Comparison of ENCODE assay signal across 9 mouse cellular contexts in genomic region chr7:34594501-34595306, GRCm38 (mm10).
DNase-seq lines count a peak whose midpoint lies in the region; ATAC-seq and TF ChIP-seq lines count a peak whose summit lies in the region.
"Had no signal": no experiment of that assay in that cellular context is flagged by ENCODE, and none has a peak within 500 bp of the region (broad histone marks: within the 10 kb centered on the region; RNA-seq: fewer than 3 reads in every experiment).

No protein-coding gene starts in this region.

- TF ChIP-seq CTCF in lung, adult 2 months (IDR thresholded peaks at IDR 0.05; ENCODE audit: insufficient read depth, low read length) = no peak
- TF ChIP-seq CTCF in olfactory bulb, adult 2 months (IDR thresholded peaks at IDR 0.05; ENCODE audit: insufficient read depth, low read depth, low read length) = no peak

- WGBS in embryonic facial prominence, embryonic 10.5 days = 20% methylated on average over 18 of the region's 18 CpGs
- 23% methylated on average over 18 of the region's 18 CpGs for WGBS in heart, embryonic 10.5 days
- WGBS in lung, adult 2 months = 27% methylated on average over 18 of the region's 18 CpGs
- WGBS in olfactory bulb, adult 2 months = 26% methylated on average over 18 of the region's 18 CpGs

- peak overlapping the region; percentile 83 for H3K27ac ChIP-seq in embryonic facial prominence, embryonic 10.5 days (replicated peaks)
- peak overlapping the region; percentile 82 for H3K27ac ChIP-seq in heart, embryonic 10.5 days
- H3K27ac ChIP-seq in olfactory bulb, adult 2 months (ENCODE audit: insufficient read depth, low read depth, low read length) = no peak overlapping the region
- H3K27ac ChIP-seq: liver, embryonic 14.5 days had no signal

- H3K9me3 ChIP-seq in embryonic facial prominence, embryonic 10.5 days = peaks cover 4% of the 10 kb centered on the region; the same call in 1 of the 2 replicates
- no peaks in the 10 kb centered on the region for H3K9me3 ChIP-seq in heart, embryonic 10.5 days

- no peaks in the 10 kb centered on the region for H3K27me3 ChIP-seq in embryonic facial prominence, embryonic 10.5 days (replicated peaks; ENCODE audit: low read depth, poor library complexity, severe bottlenecking)
- no peaks in the 10 kb centered on the region for H3K27me3 ChIP-seq in heart, embryonic 10.5 days (ENCODE audit: insufficient read depth, poor library complexity, severe bottlenecking)

- DNase-seq in frontal cortex, postnatal 10 days (ENCODE audit: low spot score in 2 of 2) = peak; percentile 35 to 47
- DNase-seq in embryonic facial prominence, embryonic 10.5 days (ENCODE audit: low spot score) = peak; percentile 82
- no peak for DNase-seq in heart, embryonic 10.5 days (ENCODE audit: low spot score)
- peak; percentile 57 for DNase-seq in kidney, adult 18-20 months
- DNase-seq in lung, adult 2 months = no peak
- no peak for DNase-seq in spleen, postnatal 4 days (ENCODE audit: low spot score in 2 of 2)

- ATAC-seq in frontal cortex, adult (ENCODE audit: low TSS enrichment) = no peak

- TF ChIP-seq POLR2A in lung, adult 2 months (IDR thresholded peaks at IDR 0.05; ENCODE audit: borderline replicate concordance, extremely low read depth, low read depth, low read length) = no peak
- TF ChIP-seq POLR2A in olfactory bulb, adult 2 months (IDR thresholded peaks at IDR 0.05; ENCODE audit: insufficient read depth, low read depth, low read length) = no peak

- H3K4me1 ChIP-seq in embryonic facial prominence, embryonic 10.5 days = peaks cover 46% of the 10 kb centered on the region
- H3K4me1 ChIP-seq in heart, embryonic 10.5 days = 0 out of 2 replicates have a peak, but pooled peaks cover 10% of the 10 kb centered on the region
- no peaks in the 10 kb centered on the region for H3K4me1 ChIP-seq in lung, adult 2 months (ENCODE audit: control insufficient read depth, insufficient read depth, low read length)
- H3K4me1 ChIP-seq in olfactory bulb, adult 2 months (ENCODE audit: control insufficient read depth, insufficient read depth, low read length) = peaks cover 5% of the 10 kb centered on the region

- no peaks in the 10 kb centered on the region for H3K36me3 ChIP-seq in embryonic facial prominence, embryonic 10.5 days (replicated peaks)
- H3K36me3 ChIP-seq in heart, embryonic 10.5 days = no peaks in the 10 kb centered on the region

- H3K4me3 ChIP-seq in embryonic facial prominence, embryonic 10.5 days = peak overlapping the region; percentile 44
- H3K4me3 ChIP-seq in heart, embryonic 10.5 days = peak overlapping the region; percentile 49
- H3K4me3 ChIP-seq in lung, adult 2 months (replicated peaks; ENCODE audit: extremely low read depth, low read depth, low read length) = peak overlapping the region; percentile 24
- H3K4me3 ChIP-seq in olfactory bulb, adult 2 months (ENCODE audit: insufficient read depth, low read depth, low read length) = peak overlapping the region; percentile 22

Comparison
In these comparisons a context has a peak if more than half of its experiments do, and no peak if none do; other contexts are left out.
1. DNase-seq: peak in frontal cortex, postnatal 10 days (2 of 2), embryonic facial prominence, embryonic 10.5 days (single experiment) and kidney, adult 18-20 months (single experiment); none in heart, embryonic 10.5 days (single experiment), lung, adult 2 months (single experiment) and spleen, postnatal 4 days (0 of 2).
2. Peak in every context shown above with its lines, with median percentiles within 50 percentile points of each other: H3K4me3 ChIP-seq.